Mouse (Mus musculus) embryonic facial prominence, embryonic 11.5 days (tissue): Measurements from ENCODE around the gene Tacc3. TPM values are rescaled to one million over a fixed set of nuclear protein-coding genes. Genes with fewer than 3 reads are reported as not detected.
A peak's percentile ranks its signal among the peaks of the same experiment; 100 is the strongest.

ENCODE experiments used
- ATAC-seq: fragments of 200-750 bp; cut with Nextera tagmentation; replicated peaks from 2 replicates; pipeline ENCODE4 v1.8.0; 2017; ENCODE audit warnings: low read depth; ENCODE audit not compliant: insufficient number of reproducible peaks, low FRiP score, low TSS enrichment
- DNase-seq: peaks from one replicate; pipeline ENCODE4 v3.0.0-alpha.2; 2015; ENCODE audit warnings: low spot score
- H3K27ac ChIP-seq: fragments of 300-500 bp; sonication (generic); replicated peaks from 2 replicates; pipeline ENCODE4 v1.5.1; 2014; ENCODE audit warnings: mild to moderate bottlenecking, low read depth, low read length, control low read depth
- H3K27me3 ChIP-seq: fragments of 300-500 bp; sonication (generic); 2 replicates; pipeline ENCODE4 v1.6.1; 2014; ENCODE audit warnings: mild to moderate bottlenecking, low read length, moderate library complexity, mixed read lengths; ENCODE audit not compliant: control insufficient read depth, insufficient read depth
- H3K36me3 ChIP-seq: fragments of 300-500 bp; sonication (generic); replicated peaks from 2 replicates; pipeline ENCODE4 v1.6.1; 2014; ENCODE audit warnings: low read depth, mild to moderate bottlenecking, low read length, moderate library complexity, mixed read lengths; ENCODE audit not compliant: control insufficient read depth, insufficient read depth
- H3K4me1 ChIP-seq: fragments of 300-500 bp; sonication (generic); 2 replicates; pipeline ENCODE4 v1.6.1; 2014; ENCODE audit warnings: low read length, mixed read lengths; ENCODE audit not compliant: control insufficient read depth, insufficient read depth
- H3K4me2 ChIP-seq: fragments of 300-500 bp; sonication (generic); 2 replicates; pipeline ENCODE4 v1.6.1; 2014; ENCODE audit warnings: low read depth, mild to moderate bottlenecking, control low read depth, low read length, moderate library complexity
- H3K4me3 ChIP-seq: fragments of 300-500 bp; sonication (generic); 2 replicates; pipeline ENCODE4 v1.5.1; 2014; ENCODE audit warnings: low read depth, low read length, control low read depth
- H3K9ac ChIP-seq: fragments of 300-500 bp; sonication (generic); replicated peaks from 2 replicates; pipeline ENCODE4 v1.6.1; 2014; ENCODE audit warnings: mild to moderate bottlenecking, control low read depth, low read length
- H3K9me3 ChIP-seq: fragments of 300-500 bp; sonication (generic); replicated peaks from 2 replicates; pipeline ENCODE4 v1.6.1; 2016; ENCODE audit warnings: mild to moderate bottlenecking, low read length, inconsistent platforms, mixed read lengths; ENCODE audit not compliant: control insufficient read depth
- WGBS: fragments of 180-500 bp; shearing (Covaris S2); extraction: QIAGEN DNeasy Blood & Tissue Kit; methylation state at CpG from one replicate; pipeline ENCODE4 v1.1.7; 2014; 5-methylcytosine and 5-hydroxymethylcytosine counted together
- polyA plus RNA-seq: library from polyadenylated mRNA; unstranded; fragments of >200 nt; fragmentation: Nextera tagmentation; extraction: Ambion mirVana; gene quantifications from 2 replicates; pipeline ENCODE4 v1.2.1, GENCODE M21; 2014

Gene Tacc3
- polyA plus RNA-seq, 1 experiment from 2014 or later, result 328 TPM

DNA sequence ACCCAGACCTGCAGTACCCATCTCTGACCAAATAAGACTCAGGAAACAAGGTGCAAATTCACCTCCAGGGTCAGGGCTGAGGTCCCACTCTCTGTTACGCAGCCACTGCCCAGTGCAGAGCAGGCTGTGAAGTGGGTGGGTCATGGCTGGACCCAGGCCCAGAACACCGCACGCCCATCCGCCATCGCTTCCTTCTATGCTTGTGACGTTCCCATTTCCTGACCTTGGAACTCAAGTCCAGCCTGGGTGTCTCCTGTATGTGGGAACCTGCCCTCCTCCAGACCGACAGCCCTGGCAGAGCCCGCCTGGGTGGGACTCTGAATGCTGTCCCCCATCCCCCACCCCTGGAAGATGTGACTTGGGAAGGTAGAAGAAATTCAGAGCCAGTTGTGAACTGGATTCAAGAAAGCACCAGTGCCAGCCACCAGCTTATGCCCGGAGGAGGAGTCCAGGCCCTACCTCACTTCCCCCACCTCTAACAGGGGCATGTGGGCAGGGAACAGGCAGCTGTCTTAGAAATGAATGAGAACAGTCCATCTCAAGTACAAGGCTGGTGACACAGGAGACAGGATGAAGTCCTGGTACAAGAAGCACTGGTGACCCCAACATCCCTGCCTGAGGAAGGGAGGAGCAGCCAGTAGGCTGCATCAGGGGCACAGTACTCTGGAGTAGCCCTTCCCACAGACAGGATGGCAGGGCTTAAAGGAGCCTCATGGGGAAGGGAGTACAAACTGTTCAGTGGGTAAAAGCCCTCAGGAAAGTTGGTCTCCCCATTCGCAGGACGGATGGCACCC lies 32.1 kb downstream of the Tacc3 start:
- no peak for DNase-seq
- Histone ChIP-seq H3K9me3 (no peaks in the 10 kb centered on the region), H3K36me3 (no peaks in the 10 kb centered on the region), H3K4me1 (peaks cover 7% of the 10 kb centered on the region; the same call in 1 of the 2 replicates), H3K4me3 (no peak overlapping the region), H3K27me3 (no peaks in the 10 kb centered on the region), H3K9ac (no peak overlapping the region), H3K27ac (no peak overlapping the region), H3K4me2 (no peak overlapping the region; the same call in 1 of the 2 replicates)
- 0 out of 2 replicates have a peak, but pooled peaks have one; percentile 2 for ATAC-seq
- 87% methylated on average over 11 of the region's 11 CpGs for WGBS

DNA sequence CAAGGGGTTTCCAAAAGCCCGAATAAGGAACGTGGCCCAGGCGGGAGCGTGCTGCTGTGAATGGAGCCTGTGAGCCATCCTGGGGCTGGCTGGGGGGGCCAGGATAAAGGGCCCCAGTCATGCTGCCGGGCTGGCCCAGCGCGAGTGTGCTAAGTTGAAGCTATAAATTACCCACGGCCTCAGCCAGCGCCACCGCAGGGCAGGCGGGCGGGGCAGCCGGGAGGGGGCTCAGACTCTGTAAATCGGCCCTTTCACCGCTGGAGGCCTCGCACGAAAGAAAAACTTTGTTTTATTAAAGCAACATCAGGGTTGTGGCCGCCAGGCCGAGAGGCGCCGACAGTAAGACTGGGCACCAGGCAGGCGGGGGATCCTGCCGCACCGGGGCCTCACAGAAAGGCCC lies 34.5 kb downstream of the Tacc3 start:
- Histone ChIP-seq H3K4me1 (peaks cover 11% of the 10 kb centered on the region; the same call in 1 of the 2 replicates), H3K9me3 (no peaks in the 10 kb centered on the region), H3K4me2 (peak overlapping the region; percentile 32), H3K36me3 (no peaks in the 10 kb centered on the region), H3K4me3 (no peak overlapping the region), H3K27ac (0 out of 2 replicates have a peak overlapping the region, but pooled peaks have one; percentile 39), H3K27me3 (no peaks in the 10 kb centered on the region; the same call in 1 of the 2 replicates), H3K9ac (peak overlapping the region; percentile 46)
- DNase-seq (peak; percentile 74), ATAC-seq (no peak)
- WGBS, result 1% methylated on average over 24 of the region's 24 CpGs

DNA sequence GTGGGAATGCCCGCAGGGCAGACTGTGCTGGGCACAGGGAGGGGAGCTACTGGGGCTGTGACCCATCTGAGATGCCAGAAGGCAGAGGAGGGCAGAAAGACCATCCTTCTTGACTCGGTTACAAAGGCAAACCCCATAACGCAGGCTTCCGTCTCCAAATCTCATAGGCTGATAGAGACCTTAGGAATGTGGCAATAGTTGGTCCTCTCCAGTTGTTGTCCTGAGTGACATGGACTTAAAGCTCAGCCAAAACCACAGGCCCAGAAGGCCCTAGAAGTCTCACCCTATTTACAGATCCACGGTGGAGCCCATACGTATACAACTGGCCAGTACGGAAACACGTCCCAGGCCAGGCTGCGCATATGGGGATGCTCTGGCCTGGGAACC lies 36.5 kb downstream of the Tacc3 start:
- no peak for DNase-seq
- H3K9me3 ChIP-seq, result no peaks in the 10 kb centered on the region
- H3K4me3 ChIP-seq, result no peak overlapping the region
- no peak overlapping the region for H3K27ac ChIP-seq
- peaks cover 11% of the 10 kb centered on the region; the same call in 1 of the 2 replicates for H3K4me1 ChIP-seq
- no peaks in the 10 kb centered on the region; the same call in 1 of the 2 replicates for H3K27me3 ChIP-seq
- H3K36me3 ChIP-seq, result no peaks in the 10 kb centered on the region
- no peak overlapping the region for H3K9ac ChIP-seq
- 45% methylated on average over 9 of the region's 9 CpGs for WGBS
- ATAC-seq, result 0 out of 2 replicates have a peak, but pooled peaks have one; percentile 1
- no peak overlapping the region for H3K4me2 ChIP-seq

DNA sequence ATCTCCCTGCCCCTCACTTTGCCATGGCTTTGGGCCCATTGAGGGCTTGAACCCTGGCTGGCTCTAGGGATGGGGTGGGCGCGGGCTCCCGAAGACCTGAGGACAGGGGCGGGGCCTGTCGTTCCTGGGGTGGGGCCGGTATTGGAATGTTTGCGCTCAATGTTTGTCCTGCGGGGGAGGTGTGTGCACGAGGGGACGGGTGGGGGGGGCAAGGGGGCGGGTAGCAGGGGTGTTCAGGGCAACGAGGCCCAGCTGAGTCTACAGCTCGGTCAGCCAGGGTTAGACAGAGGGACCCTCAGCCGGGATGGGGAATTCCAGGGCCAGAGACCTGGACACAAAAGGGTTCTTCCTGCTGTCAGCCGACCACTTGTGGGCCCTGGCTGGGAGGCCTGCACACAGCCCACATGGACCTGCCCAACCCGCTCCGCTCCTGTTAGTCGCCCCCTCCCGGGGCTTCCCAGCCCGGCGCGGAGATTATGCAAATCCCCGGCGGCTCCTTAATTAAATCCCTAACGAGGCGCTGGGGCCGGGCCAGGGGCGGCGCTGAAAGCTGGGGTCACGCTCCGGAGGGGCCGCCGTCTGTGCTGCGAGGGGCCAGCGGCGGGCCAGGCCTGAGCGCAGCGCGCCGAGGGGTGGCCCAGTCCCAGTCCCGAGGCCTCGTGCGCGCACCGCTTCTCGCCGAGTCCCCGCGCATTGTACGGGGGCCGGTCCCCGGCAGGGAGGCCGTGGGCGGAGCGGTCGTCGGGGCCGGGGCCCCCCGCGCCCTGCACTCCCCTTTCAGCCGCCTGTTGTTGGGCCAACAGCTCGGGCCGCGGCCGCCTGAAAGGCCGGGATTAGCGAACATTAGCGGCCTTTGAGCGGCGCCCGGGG lies 37.2 kb downstream of the Tacc3 start:
- 2% methylated on average over 68 of the region's 71 CpGs for WGBS
- Histone ChIP-seq H3K4me3 (peak overlapping the region; percentile 38), H3K4me1 (peaks cover 14% of the 10 kb centered on the region; the same call in 1 of the 2 replicates), H3K27me3 (no peaks in the 10 kb centered on the region; the same call in 1 of the 2 replicates), H3K27ac (peak overlapping the region; percentile 54), H3K4me2 (peak overlapping the region; percentile 87), H3K9me3 (no peaks in the 10 kb centered on the region), H3K36me3 (no peaks in the 10 kb centered on the region), H3K9ac (peak overlapping the region; percentile 68)
- ATAC-seq, result peak; percentile 74
- peak; percentile 66 for DNase-seq

DNA sequence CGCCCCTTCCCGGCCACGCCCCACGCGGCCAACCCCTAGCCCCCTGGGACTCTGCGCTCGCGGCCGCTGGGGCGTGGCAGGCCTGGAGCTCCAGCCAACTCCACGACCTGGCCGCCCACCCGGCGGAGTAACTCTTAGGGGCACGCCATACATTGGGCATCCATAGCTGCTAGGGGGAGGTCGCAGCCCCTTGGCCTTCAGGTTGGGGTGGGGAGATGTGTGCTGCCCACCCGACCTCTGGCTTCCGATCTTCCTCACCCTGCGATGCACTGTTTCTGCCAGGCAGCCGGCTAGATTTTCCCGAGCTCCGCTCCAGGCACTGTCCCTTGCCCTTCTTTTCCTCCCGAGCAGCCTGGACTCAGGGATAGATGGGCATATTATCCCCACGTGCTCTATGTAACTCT lies 37.8 kb downstream of the Tacc3 start:
- H3K27ac ChIP-seq, result peak overlapping the region; percentile 54
- DNase-seq, result no peak
- H3K9me3 ChIP-seq, result no peaks in the 10 kb centered on the region
- H3K36me3 ChIP-seq, result no peaks in the 10 kb centered on the region
- H3K4me3 ChIP-seq, result peak overlapping the region; percentile 38
- ATAC-seq, result peak; percentile 4; the same call in 1 of the 2 replicates
- WGBS, result 2% methylated on average over 24 of the region's 24 CpGs
- peak overlapping the region; percentile 68 for H3K9ac ChIP-seq
- H3K27me3 ChIP-seq, result no peaks in the 10 kb centered on the region; the same call in 1 of the 2 replicates
- peak overlapping the region; percentile 87 for H3K4me2 ChIP-seq
- H3K4me1 ChIP-seq, result peaks cover 16% of the 10 kb centered on the region; the same call in 1 of the 2 replicates

DNA sequence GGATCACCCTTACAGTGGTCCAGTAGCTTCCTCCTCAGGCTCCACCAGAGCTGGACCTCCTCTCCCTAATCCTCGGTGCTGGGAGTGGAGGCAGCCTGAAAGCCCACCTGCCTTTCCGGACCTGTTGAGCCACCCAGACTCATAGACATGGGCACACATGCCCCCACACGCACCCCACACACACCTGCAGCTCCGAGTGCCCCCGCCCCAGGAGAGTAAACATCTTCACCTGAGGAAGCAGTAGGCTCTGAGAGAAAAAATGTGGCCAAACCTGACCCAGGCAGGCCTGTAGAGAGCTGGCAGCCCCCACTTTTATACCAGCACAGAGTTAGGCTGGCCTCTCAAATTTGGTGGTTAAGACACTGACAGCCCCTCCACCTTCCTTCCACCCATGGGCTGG lies 38.5 kb downstream of the Tacc3 start:
- Histone ChIP-seq H3K27me3 (no peaks in the 10 kb centered on the region; the same call in 1 of the 2 replicates), H3K9me3 (no peaks in the 10 kb centered on the region), H3K36me3 (no peaks in the 10 kb centered on the region), H3K4me3 (no peak overlapping the region), H3K27ac (no peak overlapping the region), H3K9ac (no peak overlapping the region), H3K4me1 (peaks cover 16% of the 10 kb centered on the region; the same call in 1 of the 2 replicates), H3K4me2 (no peak overlapping the region)
- whole genome bisulfite sequencing, result 49% methylated on average over 5 of the region's 5 CpGs
- DNase-seq, result no peak
- no peak for ATAC-seq

DNA sequence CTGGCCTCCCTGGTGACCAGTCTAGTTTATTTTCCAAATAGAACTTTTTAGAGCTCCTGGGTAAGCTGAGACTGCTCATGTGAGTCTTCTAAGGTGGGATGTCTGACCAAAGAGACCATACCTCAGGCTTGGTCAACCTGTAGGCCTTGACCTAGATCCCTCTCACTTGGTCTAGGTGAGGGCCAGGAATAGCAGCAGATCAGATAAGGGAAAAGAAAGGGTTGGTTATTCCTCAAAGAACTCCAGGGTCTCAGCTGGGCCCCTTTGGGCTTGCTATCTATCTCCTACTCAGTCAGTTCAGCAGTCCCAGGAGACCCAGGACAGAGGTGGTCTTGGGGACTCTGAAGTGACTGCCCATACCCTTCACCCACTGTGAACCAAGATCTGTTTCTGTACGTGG lies 39.6 kb downstream of the Tacc3 start:
- no peak overlapping the region for H3K4me2 ChIP-seq
- H3K36me3 ChIP-seq, result no peaks in the 10 kb centered on the region
- 47% methylated on average over 1 of the region's 1 CpGs for WGBS
- no peak overlapping the region for H3K4me3 ChIP-seq
- no peak overlapping the region for H3K9ac ChIP-seq
- ATAC-seq (no peak), DNase-seq (no peak)
- H3K27me3 ChIP-seq, result no peaks in the 10 kb centered on the region; the same call in 1 of the 2 replicates
- no peak overlapping the region for H3K27ac ChIP-seq
- peaks cover 12% of the 10 kb centered on the region; the same call in 1 of the 2 replicates for H3K4me1 ChIP-seq
- no peaks in the 10 kb centered on the region for H3K9me3 ChIP-seq
